Mouse (Mus musculus): ENCODE measurements around the gene Slc35e3.

The Slc35e3 gene

GRCm38 (mm10) chr10:117695605-117696004 is 50.6 kb downstream of the Slc35e3 start:
- DNase-seq = no peak

- no peak for DNase-seq
These were observed 51.1 kb downstream of the Slc35e3 start for GRCm38 (mm10) chr10:117695027-117695426.

- DNase-seq = no peak
These were observed 51.8 kb downstream of the Slc35e3 start for GRCm38 (mm10) chr10:117694255-117694953.

- no peak for DNase-seq
These were observed 53.2 kb downstream of the Slc35e3 start for GRCm38 (mm10) chr10:117692953-117693352.

- no peak for DNase-seq
These were observed 54.0 kb downstream of the Slc35e3 start for GRCm38 (mm10) chr10:117692173-117692572.

GRCm38 (mm10) chr10:117691389-117691968 is 54.7 kb downstream of the Slc35e3 start:
- no peak for DNase-seq

- DNase-seq = no peak
These were observed 55.3 kb downstream of the Slc35e3 start for GRCm38 (mm10) chr10:117690770-117691296.

GRCm38 (mm10) chr10:117690101-117690352 is 56.1 kb downstream of the Slc35e3 start:
- DNase-seq = no peak

- DNase-seq = no peak
These were observed 56.7 kb downstream of the Slc35e3 start for GRCm38 (mm10) chr10:117689297-117690100.

- DNase-seq = no peak
These were observed 57.7 kb downstream of the Slc35e3 start for GRCm38 (mm10) chr10:117688204-117689151.

- no peak for DNase-seq
These were observed 58.6 kb downstream of the Slc35e3 start for GRCm38 (mm10) chr10:117687577-117687976.

- no peak for DNase-seq
These were observed 59.1 kb downstream of the Slc35e3 start for GRCm38 (mm10) chr10:117687018-117687417.

- no peak for DNase-seq
These were observed 60.1 kb downstream of the Slc35e3 start for GRCm38 (mm10) chr10:117685849-117686591.

- DNase-seq = no peak
These were observed 60.9 kb downstream of the Slc35e3 start for GRCm38 (mm10) chr10:117685171-117685848.

- no peak for DNase-seq
These were observed 61.6 kb downstream of the Slc35e3 start for GRCm38 (mm10) chr10:117684298-117685170.

- no peak for DNase-seq
These were observed 62.5 kb downstream of the Slc35e3 start for GRCm38 (mm10) chr10:117683734-117684037.

All from thymus, adult 18-20 months (tissue).